Mouse (Mus musculus) kidney, postnatal 4 days (tissue): Measurements from ENCODE around the gene Tceal3.
A peak's percentile ranks its signal among the peaks of the same experiment; 100 is the strongest.
"Not testable (repeated sequence)": the region's sequence is repeated elsewhere in the genome, so short reads cannot be mapped to it uniquely, and the experiment has no call there.

Experiments
- DNase-seq, 2 experiments: peaks; one replicate each; pipeline ENCODE4 v3.0.0; 2021; ENCODE audit warnings: mixed read lengths in 2 of 2

Gene Tceal3

DNA sequence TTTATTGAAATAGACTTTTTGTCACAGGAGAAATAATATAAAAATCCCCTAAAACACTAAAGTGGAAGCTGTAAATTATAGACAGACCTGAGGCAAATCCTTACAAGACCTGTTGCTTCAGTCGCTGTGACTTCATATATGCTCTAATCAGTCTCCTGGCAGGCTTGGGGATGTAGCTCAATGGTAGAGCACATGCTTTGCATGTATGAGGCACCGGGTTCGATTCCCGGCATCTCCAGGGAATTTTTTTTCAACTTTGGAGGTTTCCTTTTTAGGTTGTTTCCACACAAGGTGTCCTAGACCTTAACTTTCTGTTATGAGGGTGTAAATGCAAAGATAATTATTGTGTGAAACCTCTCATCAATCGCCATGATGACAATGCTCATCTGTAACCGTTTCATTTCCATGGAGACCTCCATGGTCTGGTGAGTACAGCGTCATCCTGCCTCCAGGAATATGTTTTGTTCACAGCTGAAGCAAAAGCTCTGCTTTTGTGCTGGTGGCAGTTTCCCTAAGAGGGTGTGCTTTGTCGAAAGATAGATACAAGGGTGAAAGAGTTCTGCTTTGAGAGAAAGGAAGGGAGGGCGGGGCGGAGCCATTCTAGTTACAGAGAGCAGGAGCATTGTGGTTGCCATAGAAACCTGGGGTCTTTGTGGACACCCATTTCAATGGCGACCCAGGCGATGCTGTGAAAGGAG, at the start of gene Tceal3:
TSS of gene Tceal3 (plus strand) at position 644 of the 698 bp plus-strand sequence.
- DNase-seq, result no peak

DNA sequence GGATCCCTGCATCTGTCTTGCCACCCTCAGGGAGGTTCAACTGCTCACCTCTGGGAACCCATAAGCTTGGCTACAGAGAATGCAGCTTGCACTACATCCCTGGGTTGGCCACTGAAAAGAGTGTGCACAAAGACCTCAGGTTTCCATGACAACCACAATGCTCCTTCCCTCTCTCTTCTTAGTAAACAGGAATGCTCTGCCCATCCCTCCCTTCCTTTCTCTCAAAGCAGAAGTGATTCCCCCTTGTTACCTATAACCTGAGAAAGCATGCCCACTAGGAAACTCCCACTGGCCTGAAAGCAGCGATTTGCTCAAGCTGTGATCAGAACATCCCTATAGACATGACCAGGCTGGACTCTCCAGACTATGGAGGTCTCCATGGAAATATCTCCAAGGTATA, 46.7 kb upstream of the Tceal3 start, which contains the start of gene Kir3dl2:
TSS of gene Kir3dl2 (minus strand) at position 101 of the 400 bp plus-strand sequence.
- not testable (repeated sequence) for DNase-seq

GRCm38 (mm10) chrX:136569094-136569493, 21.5 kb upstream of the Tceal3 start:
- DNase-seq, result not testable (repeated sequence)

DNA sequence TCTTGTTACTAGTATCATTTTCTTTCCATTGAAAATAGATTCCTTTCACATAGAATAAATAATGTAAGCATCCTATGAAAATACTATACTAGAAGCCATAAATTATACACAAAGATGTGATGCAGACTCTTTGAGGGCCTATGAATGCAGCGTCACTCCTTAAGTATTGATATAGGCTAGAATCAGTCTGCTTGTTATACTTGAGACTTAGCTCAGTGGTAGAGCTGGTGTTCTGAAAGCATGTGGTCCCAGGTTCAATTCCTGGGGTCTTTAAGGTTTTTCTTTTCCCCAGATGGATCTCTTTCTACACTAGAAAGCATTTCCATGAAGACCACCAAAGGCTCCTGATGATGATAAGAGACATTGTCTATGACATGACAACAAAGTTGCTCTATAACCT, 6.0 kb upstream of the Tceal3 start:
- DNase-seq, result no peak

DNA sequence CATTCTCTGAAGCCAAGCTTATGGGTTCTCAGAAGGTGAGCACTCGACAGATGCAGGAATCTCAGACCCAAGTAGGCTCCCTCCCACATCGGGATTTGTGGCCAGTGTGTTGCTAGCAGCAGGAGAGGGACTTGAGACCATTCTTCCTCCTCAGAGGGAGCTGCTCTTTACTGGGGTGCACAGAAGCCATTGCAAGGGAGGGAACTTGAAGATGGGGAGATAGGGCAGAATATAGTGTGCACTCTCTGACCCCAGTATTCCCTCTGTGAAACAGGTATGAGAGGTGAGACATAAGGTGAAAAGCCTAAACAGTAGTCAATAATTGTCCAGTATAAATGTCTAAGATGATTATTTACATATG, 235 bp downstream of the Tceal3 start:
- no peak for DNase-seq

DNA sequence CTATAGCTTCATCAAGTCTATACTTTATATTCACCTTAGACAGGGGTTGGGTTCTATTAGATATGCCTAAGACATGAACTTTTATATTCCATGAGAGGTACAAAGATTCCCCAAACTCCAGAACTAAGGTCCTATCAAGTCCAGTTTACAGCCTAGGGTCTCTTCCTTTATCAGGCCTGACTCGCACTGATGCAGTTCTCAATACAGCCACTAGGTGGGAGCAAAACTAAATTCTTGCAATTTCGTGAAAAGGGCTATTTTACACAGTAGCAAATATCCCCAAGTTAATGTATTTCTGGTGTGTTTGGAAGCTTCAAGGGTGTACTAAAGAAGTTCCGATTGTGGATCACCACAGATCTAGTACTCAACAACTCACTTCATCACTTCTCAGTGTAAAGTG, 8.8 kb downstream of the Tceal3 start:
- peak; percentile 36 to 53 for DNase-seq

DNA sequence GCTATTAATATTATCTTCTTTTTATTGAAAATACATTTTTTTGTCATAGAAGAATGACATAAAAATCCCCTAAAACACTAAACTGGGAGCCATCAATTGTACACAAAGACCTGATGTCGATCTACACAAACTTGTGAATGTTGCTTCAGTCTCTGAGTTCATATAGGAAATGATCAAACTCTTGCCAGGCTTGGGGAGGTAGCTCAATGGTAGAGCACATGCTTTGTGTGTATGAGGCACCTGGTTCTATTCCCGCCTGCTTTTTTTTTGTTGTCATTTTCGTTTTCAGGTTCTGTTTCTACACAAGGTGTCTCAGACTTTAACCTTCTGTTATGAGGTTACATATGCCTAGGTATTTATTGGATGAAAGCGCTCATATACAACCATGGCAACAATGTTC, 16.3 kb downstream of the Tceal3 start:
- DNase-seq, result no peak

- DNase-seq, result no peak
Observed at GRCm38 (mm10) chrX:136607395-136607794, 16.8 kb downstream of the Tceal3 start.

DNA sequence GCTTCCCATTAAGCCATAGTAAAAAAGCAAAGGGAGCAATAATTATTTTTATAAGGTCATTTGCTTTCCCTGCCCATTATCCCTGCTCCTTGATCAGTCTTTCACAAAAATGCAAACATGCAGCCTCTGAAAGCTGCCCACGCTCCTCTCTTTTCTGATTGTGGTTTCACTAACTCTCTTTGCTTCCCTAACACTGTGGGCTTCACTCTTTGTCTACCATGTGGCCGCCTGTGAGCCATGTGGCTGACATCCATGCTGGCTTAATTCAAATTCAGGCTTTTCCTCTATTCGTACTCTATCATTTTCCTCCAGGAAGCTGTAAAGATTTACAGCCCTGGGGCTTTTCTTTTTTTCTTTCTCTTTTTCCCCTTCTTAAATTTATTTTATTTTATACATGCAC, 20.7 kb downstream of the Tceal3 start:
- DNase-seq, result no peak

DNA sequence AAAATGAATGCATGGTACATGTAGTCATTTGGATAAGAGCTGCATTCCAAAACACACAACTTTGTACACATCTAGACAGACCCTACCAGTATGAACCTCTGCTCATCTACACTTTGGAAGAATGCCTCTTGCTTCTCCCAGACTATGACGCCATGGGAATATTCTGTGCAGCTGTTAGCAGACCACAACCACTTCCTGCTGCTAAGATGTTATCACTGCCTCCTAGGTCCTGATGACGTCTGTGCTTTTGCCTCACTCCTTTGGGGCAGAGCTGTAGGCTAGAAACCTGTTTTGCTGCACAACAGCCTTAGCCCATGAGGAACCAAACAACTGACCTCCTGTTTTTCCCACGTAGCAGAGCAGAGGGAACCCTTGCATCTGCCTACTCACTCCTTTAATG, 25.2 kb downstream of the Tceal3 start:
- DNase-seq, result not testable (repeated sequence)

DNA sequence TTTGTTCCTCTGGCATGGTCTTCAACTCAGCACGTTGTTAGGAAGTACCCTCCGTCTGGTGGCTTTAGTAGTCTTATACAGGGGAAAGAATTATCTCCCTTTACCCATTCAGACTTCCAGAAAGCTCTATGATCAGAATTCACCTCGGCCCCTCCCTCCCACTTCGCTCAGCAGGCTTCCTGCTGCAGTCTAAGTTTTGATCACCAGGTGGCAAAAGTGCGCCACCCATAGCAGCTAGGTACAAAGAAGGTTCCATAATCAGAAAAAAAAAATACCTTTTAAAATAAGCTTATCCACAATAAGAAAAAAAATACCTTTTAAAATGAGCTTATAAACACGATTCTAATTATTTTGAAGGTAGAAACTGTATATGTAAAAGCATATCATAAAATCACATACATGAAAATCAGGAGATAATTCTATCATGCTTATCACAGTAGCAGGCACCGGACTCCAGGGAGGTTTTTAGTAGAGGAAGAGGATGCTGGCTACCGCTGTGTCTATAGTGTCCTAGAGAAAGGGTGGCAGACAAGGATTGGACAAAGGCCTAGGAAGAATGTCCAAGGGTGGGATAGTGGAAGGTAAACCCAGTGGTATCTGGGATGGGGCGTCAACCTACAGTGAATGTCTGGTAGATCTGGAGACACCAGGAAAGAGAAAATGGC, 34.4 kb downstream of the Tceal3 start:
- DNase-seq, result peak; percentile 59 to 67

GRCm38 (mm10) chrX:136625959-136626358, 35.3 kb downstream of the Tceal3 start:
- DNase-seq, result no peak

DNA sequence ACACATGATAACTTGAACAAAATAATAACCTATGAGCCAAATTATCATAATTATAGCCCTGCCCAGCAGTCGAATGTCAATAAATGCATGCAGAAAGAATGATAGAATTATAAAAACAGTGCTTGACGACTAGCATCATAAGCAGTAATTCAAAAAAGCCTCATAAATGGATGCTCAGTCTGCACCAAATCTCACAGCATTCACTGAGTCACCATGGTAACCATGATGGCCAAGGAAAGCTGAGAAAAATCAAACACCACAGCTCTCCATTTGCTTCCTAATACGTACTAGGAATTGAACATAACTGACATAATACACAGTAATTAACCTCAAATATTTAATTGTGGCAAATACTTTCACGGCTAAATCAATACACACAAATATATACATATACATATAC, 44.5 kb downstream of the Tceal3 start:
- DNase-seq, result no peak

DNA sequence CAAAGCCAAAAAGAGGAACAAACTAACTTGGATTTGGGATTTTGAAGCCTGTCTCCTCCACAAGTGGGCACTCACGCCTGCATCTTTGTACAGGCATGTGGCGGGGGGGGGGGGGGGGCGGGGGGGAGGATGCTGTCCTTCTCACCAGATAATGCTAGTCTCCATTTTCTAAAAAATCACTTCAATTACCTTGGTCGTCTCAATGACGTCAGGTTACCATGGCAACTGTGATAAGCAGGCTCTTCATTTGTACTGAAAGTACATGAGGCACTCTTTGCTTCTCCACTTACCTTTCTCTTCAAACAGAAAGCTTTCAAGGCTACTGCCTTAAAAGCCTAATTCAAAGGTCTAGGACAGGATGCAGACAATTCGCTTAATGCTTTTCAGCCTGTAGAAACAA, 49.1 kb downstream of the Tceal3 start:
- DNase-seq, result no peak

DNA sequence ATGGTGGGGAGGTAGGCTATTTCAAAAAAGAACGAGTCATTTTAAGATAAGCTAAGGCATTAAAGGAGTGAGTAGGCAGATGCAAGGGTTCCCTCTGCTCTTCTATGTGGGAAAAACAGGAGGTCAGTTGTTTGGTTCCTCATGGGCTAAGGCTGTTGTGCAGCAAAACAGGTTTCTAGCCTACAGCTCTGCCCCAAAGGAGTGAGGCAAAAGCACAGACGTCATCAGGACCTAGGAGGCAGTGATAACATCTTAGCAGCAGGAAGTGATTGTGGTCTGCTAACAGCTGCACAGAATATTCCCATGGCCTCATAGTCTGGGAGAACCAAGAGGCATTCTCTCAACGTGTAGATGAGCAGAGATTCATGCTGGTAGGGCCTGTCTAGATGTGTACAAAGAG, 55.2 kb downstream of the Tceal3 start:
- DNase-seq, result not testable (repeated sequence)

DNA sequence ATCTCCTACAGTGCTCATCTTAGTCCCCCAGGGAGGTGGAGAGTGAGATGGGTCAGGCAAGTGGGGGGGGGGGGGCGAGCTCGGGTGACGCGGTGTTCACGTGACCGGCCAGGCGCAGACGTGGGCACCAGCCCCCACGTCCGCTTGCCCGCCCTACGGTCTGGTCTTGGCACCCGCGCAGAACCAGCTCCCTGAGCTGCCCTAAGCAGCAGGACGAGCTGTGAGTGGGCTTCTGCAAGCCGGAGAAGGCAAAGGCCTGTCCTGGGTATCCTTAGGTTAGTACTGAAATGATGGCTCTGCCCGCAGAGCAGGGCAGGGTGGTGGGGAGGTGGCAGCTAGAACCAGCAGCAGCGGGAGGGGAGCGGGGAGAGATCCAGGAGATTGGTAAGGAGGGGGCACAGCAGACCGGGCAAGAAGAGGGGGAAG, 75.7 kb downstream of the Tceal3 start:
- DNase-seq, result peak; percentile 4 to 14

DNA sequence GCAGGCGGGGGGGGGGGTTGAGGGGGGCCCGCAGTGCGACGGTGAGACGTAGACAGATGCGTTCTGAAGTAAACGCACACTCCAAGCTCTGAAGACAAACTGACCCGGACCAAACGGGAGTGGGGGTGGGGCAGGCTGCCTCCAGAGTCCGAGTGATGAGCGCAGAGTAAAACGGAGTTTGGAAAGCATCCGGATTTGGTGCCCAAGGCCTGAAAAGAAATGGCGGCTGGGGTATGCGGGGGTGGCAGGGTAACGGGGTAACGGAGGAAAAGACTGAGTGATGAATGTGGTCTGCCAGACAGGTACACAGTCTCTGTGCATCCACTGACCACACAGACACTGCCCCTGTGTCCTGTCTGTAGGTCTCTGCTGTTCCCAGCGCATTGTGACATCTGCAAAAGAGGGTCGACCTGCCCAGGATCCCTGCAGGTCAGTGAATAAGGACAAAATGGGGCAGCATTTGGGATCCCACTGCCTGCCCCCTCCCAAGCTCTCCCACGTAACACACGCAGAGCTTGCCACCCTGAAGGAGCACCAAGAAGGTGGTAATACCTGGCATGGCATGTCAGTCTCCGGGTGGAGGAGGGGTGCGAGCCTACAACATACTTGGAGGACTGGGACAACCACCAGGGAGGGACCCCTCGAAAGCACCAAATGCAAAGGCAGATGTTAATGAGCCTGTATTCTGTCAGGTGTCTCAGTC, 76.3 kb downstream of the Tceal3 start:
- DNase-seq, result peak; percentile 8 to 21

DNA sequence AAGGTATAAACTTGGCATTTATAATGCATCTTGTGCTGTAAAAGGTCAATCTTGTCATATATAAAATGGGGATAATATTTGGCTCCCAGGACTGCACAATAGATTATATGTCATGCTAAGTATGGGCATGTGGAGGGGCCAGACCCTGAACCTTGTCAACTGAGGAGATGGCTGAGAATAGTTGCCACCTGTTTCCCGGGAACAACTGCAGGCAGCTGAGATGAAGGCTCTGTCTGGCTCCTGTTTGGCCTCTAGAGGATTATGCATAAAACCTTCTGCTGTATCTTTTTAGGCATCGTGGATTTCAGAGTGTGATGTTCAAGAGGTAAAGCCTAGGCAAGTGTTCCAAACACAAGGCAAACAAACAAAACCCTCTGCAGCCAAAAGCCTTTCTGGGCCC, 78.2 kb downstream of the Tceal3 start:
- DNase-seq, result no peak

DNA sequence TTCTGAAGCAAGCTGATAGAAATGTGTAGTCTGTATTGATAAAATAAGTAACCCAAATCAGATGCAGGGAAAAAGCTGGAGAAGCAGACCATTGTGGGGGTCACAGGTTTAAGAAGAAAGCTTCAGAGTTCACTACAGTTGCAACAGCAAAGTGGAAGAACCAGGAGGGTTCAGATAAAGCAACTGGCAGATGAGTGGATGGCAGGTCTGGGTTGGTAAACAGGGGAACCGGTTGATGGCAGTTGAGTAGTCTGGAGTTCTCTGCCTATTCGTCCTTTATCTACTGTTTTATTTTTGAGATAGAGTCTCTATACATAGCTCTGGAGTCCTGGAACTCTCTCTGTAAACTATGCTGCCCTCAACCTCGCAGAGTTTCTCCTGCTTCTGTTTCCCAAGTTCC, 90.3 kb downstream of the Tceal3 start:
- DNase-seq, result no peak

GRCm38 (mm10) chrX:136691606-136692293, 101.1 kb downstream of the Tceal3 start:
- DNase-seq, result not testable (repeated sequence)

DNA sequence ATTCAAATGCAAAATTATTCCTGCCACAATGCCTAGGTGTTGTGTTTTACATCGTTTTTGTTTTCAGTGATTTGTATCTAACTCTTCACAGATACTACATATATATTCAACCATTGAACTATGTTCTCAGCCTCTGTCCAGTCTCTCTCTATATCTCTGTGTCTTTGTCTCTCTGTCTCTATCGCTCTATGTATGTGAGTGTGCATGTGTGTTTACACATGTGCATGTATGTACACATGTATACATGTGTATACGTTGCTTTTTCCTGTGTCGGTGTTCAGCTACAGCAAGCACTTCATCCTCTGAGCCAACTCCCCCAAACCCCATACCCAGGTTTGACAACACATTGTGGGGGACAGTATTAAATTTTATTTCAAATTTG, 101.6 kb downstream of the Tceal3 start:
- no peak for DNase-seq

DNA sequence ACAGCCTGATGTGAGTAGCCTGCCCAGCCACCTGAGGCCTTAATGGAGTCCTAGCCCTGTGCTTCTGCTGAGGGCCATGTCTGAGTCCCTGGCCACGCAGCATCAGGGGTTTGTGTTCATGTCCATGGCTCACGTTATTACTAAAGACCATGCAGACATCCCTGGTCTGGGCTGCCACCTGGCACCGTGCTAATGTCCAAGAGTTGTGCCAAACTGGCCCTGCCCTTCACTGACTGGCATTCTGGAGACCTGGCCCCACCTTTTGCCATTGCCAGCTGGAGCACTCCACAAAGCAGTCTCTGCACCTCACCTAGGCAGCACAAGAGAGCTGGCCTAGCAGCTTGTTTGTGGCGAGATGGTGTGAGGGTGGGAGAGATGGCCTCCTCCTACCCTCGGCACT, 102.6 kb downstream of the Tceal3 start:
- no peak for DNase-seq

DNA sequence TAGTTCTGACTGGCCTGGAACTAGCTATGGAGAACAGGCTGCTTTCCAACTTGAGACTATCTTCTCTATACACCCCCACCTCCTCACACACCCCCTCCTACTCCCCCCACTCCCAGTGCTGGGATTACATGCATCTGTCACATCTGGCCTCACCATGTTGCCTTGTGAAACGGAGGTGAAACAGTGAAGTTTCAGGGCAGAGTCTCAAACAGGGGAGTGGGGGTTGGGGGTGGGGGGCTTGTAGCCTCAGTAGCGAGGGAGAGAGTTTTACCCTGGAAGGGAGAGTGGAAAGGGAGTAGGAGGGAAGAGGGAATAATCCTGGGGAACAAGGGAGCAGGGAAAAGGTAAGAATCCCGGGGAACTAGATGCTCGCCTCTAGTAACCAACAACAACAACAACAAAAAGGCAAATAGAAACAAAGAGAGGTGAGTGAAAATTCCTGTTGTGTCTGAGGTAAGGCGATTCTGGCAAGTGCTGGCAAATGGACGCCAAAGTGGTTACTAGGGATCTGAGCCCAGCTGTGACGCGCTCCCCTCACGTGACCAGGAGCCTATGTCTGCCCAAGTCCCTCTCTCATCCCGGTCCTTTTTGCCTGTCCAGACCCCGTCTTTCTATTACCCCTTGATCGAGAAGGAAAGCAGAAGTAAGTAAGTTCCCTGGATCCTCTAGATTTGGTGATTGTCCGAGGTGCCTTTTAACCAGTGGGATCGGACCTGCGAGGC, 117.0 kb downstream of the Tceal3 start, which contains the start of gene Tceal1:
TSS of gene Tceal1 (plus strand) at position 537 of the 722 bp plus-strand sequence.
- peak; percentile 77 to 82 for DNase-seq
